Mouse (Mus musculus) midbrain, embryonic 13.5 days (tissue): ENCODE measurements around the gene Selenof. TPM values are rescaled to one million over a fixed set of nuclear protein-coding genes. Genes with fewer than 3 reads are reported as not detected.

Experiments
- ATAC-seq: fragments of 200-750 bp; cut with Nextera tagmentation; 2 replicates; pipeline ENCODE4 v1.8.0; 2017; ENCODE audit warnings: mild to moderate bottlenecking, moderate TSS enrichment, moderate library complexity
- H3K27ac ChIP-seq: fragments of 300-500 bp; sonication (generic); 2 replicates; pipeline ENCODE4 v1.5.1; 2015; ENCODE audit warnings: inconsistent platforms, mild to moderate bottlenecking, moderate library complexity
- H3K27me3 ChIP-seq: fragments of 300-500 bp; sonication (generic); 2 replicates; pipeline ENCODE4 v1.6.1; 2015; ENCODE audit warnings: mild to moderate bottlenecking, inconsistent platforms
- H3K36me3 ChIP-seq: fragments of 300-500 bp; sonication (generic); 2 replicates; pipeline ENCODE4 v1.6.1; 2015; ENCODE audit warnings: mild to moderate bottlenecking, inconsistent platforms
- H3K4me1 ChIP-seq: fragments of 300-500 bp; sonication (generic); replicated peaks from 2 replicates; pipeline ENCODE4 v1.6.1; 2015; ENCODE audit warnings: inconsistent platforms
- H3K4me2 ChIP-seq: fragments of 300-500 bp; sonication (generic); replicated peaks from 2 replicates; pipeline ENCODE4 v1.6.1; 2015; ENCODE audit warnings: moderate library complexity, mild to moderate bottlenecking, inconsistent platforms
- H3K4me3 ChIP-seq: fragments of 300-500 bp; sonication (generic); replicated peaks from 2 replicates; pipeline ENCODE4 v1.5.1; 2015; ENCODE audit warnings: mild to moderate bottlenecking, inconsistent platforms
- H3K9ac ChIP-seq: fragments of 300-500 bp; sonication (generic); replicated peaks from 2 replicates; pipeline ENCODE4 v1.6.1; 2015; ENCODE audit warnings: mild to moderate bottlenecking, inconsistent platforms
- H3K9me3 ChIP-seq: fragments of 300-500 bp; sonication (generic); 2 replicates; pipeline ENCODE4 v1.6.1; 2016; ENCODE audit warnings: mild to moderate bottlenecking, inconsistent platforms
- WGBS: fragments of 180-500 bp; shearing (Covaris S2); methylation state at CpG from one replicate; pipeline ENCODE4 v1.1.7; 2015; 5-methylcytosine and 5-hydroxymethylcytosine counted together
- polyA plus RNA-seq: library from polyadenylated mRNA; unstranded; fragments of >200 nt; fragmentation: Nextera tagmentation; extraction: Ambion mirVana; gene quantifications from 2 replicates; pipeline ENCODE4 v1.2.1, GENCODE M21; 2015

The Selenof gene
- polyA plus RNA-seq, 1 experiment from 2014 or later, result 518 TPM

DNA sequence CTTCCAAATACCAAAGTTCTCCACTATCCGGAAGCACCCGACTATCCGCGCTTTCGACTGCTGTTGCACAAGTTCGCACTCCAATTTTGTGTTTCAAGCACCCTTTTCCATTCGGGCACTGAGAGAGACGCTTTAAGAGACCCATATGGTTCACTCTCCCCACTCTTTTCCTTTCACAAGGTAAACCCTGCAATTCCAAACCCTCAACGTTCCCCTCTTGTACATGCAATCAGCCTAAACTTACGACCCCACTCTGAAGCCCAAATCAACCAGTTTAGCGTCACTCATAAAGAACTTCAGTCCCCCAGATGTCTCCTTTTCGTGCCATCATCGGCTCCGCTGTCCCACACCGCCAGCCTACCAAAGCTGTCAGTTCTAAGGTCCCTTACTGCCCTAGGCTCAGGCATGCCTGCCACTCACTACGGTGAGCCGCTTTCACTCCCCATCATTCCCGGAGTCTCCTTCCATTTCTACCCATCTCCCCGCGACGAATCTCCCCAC lies 1.2 kb upstream of the Selenof start:
- Histone ChIP-seq H3K4me3 (peak overlapping the region; percentile 85), H3K36me3 (no peaks in the 10 kb centered on the region), H3K9me3 (no peaks in the 10 kb centered on the region), H3K9ac (peak overlapping the region; percentile 91), H3K27me3 (no peaks in the 10 kb centered on the region), H3K4me2 (peak overlapping the region; percentile 90), H3K4me1 (peaks cover 36% of the 10 kb centered on the region), H3K27ac (peak overlapping the region; percentile 95)
- no peak for ATAC-seq
- WGBS, result under 1% methylated on average over 21 of the region's 21 CpGs

DNA sequence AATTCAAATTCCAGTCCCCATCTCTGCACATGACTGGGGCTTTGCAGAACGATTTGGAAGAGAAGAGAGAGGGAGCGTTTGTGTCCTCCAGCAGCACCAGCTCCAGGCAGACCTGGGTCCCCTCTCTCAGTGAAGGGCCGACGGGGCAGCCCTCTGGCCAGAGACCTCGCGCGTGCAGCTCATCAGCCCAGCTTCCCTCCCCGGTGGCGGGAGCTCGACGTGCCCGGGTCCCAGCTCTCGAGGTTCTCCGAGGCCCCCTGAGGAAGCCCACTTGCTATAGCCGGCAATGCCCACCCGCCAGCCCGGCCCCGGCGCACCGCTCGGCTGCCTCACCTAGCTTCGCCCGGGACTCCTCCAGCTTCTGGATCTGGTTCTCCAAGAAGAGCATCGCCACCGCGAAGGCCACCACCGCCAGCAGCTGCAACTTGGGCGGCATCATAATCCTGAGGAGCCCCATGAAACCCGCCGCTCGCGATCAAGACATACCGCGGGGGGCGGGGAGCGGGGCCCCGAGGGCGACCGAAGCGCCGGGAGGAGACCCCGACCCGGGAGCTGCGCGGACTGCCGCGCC lies 618 bp upstream of the Selenof start:
- peaks cover 36% of the 10 kb centered on the region for H3K4me1 ChIP-seq

DNA sequence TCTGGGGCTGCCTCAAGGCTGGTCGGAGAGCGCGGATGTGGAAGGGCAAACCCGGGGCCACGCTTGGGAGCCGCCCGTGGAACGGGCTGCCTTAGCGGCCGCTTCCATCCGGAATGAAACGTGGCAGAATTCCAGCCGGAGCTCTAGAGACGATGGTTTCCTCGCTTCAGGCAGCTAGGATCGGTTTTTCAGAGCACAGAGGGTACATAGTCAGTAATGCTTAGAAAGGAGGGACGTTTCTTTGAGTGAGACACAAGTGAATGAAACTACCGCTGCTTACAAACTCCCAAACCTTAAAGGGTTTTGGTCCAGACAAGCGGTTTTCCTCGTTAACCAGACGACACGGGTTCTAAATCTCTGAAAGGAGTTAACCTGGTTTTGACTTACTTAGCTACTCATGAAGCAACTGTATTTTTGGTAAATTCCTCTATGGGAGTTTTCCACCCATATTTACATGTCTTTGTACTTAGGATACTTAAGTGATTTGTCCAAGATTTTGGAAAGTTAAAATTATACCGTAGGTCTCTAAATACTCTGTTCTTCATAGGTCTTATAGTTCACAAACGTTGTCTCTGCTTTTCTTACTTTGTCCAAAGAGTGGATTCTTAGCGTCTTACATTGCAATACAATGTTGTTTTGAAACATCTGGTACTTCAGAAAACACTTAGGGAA lies 848 bp downstream of the Selenof start:
- Histone ChIP-seq H3K4me3 (peak overlapping the region; percentile 66), H3K4me1 (peaks cover 36% of the 10 kb centered on the region), H3K36me3 (0 out of 2 replicates have a peak, but pooled peaks cover 3% of the 10 kb centered on the region), H3K9me3 (no peaks in the 10 kb centered on the region), H3K27me3 (no peaks in the 10 kb centered on the region), H3K4me2 (peak overlapping the region; percentile 59), H3K27ac (peak overlapping the region; percentile 95), H3K9ac (peak overlapping the region; percentile 80)
- no peak for ATAC-seq
- WGBS, result under 1% methylated on average over 25 of the region's 25 CpGs

More for the DNA sequence above, 618 bp upstream of the Selenof start:
- peak; percentile 40; the same call in 1 of the 2 replicates for ATAC-seq
- H3K27ac ChIP-seq, result peak overlapping the region; percentile 95
- H3K27me3 ChIP-seq, result no peaks in the 10 kb centered on the region
- peak overlapping the region; percentile 91 for H3K9ac ChIP-seq
- no peaks in the 10 kb centered on the region for H3K9me3 ChIP-seq
- WGBS, result under 1% methylated on average over 34 of the region's 47 CpGs
- 0 out of 2 replicates have a peak, but pooled peaks cover 3% of the 10 kb centered on the region for H3K36me3 ChIP-seq
- H3K4me2 ChIP-seq, result peak overlapping the region; percentile 90
- peak overlapping the region; percentile 85 for H3K4me3 ChIP-seq

DNA sequence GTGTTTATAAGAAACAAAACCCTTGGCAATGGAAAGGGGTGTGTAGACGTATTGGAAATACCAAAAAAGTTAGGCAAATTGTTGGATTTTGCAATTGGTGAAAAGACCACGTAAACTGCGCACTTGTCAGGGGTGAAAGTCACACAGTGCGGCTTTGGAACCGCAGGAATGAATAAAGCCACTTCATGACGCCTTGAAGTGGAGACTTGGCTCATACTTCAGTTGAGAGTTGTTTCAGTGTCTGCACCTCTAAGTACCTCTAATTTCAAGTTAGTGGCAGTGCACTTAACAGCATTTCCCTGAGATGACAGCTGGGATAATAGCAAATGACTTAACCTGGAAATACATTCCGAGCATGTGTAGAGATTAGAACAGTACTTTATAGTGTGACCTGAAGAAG lies 4.2 kb downstream of the Selenof start:
- Histone ChIP-seq H3K4me1 (peaks cover 14% of the 10 kb centered on the region), H3K27ac (no peak overlapping the region), H3K27me3 (no peaks in the 10 kb centered on the region), H3K4me2 (no peak overlapping the region), H3K4me3 (no peak overlapping the region), H3K9ac (no peak overlapping the region), H3K9me3 (no peaks in the 10 kb centered on the region), H3K36me3 (peaks cover 19% of the 10 kb centered on the region)
- ATAC-seq, result no peak
- 90% methylated on average over 7 of the region's 7 CpGs for WGBS

DNA sequence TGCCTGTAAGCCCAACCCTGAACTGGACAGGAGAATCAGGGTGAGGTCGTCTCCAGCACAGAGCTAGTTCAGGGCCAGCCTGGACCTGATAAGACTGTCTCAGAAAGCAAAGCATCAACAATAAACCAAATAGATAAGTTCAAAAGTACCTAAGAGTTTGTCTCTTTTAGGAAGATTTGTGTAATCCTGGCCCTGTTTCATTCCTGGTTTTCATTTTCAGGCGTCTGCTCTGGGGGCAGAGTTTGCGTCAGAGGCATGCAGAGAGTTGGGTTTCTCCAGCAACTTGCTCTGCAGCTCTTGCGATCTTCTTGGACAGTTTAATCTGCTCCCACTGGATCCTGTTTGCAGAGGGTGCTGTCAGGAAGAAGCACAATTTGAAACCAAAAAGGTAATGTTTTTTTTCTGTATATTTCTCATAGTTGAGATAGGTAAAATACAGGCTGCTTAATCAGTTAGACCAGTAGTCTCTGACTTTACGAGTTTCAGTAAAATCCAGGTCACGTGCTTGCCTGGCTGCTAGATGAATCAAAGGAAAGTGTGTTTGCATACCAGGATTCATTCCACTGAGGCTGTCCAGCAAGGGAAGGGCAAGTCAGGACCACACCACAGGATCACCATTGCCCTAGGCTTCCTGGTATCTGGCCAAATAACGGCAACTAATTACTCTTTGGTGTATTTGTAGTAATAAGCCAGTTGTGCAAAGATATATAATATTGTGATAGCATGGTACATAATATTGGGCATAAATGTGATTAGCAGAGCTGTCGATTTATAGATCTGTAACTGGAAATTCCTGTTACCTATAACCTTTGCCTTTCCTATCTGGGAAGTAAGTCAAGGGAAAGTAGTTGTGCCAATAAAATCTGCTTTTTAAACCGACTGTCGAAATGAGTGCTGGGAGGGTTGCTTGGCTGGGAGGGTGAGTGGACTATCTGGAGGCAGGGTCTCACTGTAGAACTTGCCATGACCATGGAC lies 7.5 kb downstream of the Selenof start:
- WGBS, result 92% methylated on average over 10 of the region's 10 CpGs
- Histone ChIP-seq H3K9me3 (no peaks in the 10 kb centered on the region), H3K27me3 (no peaks in the 10 kb centered on the region), H3K4me3 (no peak overlapping the region), H3K27ac (no peak overlapping the region), H3K4me1 (no peaks in the 10 kb centered on the region; the same call in none of the 2 replicates), H3K9ac (no peak overlapping the region), H3K36me3 (peaks cover 43% of the 10 kb centered on the region), H3K4me2 (no peak overlapping the region)
- ATAC-seq, result no peak

DNA sequence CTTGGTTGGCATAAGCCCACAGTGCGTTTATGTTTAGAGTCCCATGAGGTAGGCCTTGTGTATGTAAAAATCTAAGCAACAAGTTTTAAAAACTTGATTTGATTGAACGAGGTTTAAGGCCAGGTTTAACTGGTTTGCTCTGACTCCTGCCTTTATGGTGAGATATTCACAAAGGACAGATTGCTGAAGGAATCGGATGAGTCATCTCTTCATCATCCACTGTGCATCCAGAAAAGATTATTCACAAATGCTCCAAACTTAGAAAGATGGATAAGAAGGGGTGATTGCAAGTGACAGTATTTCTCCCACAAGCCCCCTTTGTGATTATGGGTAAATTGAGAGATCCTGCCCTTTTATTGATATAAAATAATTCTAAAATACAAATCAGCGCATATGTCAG lies 8.8 kb downstream of the Selenof start:
- H3K36me3 ChIP-seq, result peaks cover 48% of the 10 kb centered on the region
- no peak overlapping the region for H3K9ac ChIP-seq
- H3K27ac ChIP-seq, result no peak overlapping the region
- H3K4me2 ChIP-seq, result no peak overlapping the region
- no peaks in the 10 kb centered on the region for H3K27me3 ChIP-seq
- peaks cover 3% of the 10 kb centered on the region; the same call in 1 of the 2 replicates for H3K4me1 ChIP-seq
- ATAC-seq, result no peak
- H3K4me3 ChIP-seq, result no peak overlapping the region
- no peaks in the 10 kb centered on the region for H3K9me3 ChIP-seq
- 92% methylated on average over 4 of the region's 4 CpGs for WGBS

DNA sequence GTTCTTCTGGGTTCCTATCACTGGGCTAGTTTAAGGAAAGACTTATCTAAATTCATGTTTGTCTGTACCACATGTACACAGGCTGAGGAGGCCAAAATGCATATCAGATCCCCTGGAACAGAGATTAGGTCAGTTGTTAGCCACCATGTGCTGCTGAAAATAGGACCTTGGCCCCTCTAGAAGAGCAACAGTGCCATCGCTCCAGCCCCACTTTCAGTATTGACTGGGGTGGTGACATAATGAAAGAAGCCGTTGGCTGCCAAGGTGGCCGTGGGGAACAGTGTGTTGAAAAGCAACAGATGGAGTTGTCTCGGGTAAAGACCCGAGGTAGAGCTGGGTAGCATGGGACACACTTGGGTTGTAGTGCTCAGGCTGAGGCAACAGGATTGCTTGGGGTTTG lies 9.7 kb downstream of the Selenof start:
- no peaks in the 10 kb centered on the region for H3K27me3 ChIP-seq
- no peak overlapping the region for H3K4me3 ChIP-seq
- peaks cover 45% of the 10 kb centered on the region for H3K36me3 ChIP-seq
- 93% methylated on average over 5 of the region's 5 CpGs for WGBS
- H3K4me2 ChIP-seq, result no peak overlapping the region
- H3K9me3 ChIP-seq, result no peaks in the 10 kb centered on the region
- H3K9ac ChIP-seq, result no peak overlapping the region
- H3K27ac ChIP-seq, result no peak overlapping the region
- ATAC-seq, result no peak
- H3K4me1 ChIP-seq, result peaks cover 3% of the 10 kb centered on the region; the same call in 1 of the 2 replicates

DNA sequence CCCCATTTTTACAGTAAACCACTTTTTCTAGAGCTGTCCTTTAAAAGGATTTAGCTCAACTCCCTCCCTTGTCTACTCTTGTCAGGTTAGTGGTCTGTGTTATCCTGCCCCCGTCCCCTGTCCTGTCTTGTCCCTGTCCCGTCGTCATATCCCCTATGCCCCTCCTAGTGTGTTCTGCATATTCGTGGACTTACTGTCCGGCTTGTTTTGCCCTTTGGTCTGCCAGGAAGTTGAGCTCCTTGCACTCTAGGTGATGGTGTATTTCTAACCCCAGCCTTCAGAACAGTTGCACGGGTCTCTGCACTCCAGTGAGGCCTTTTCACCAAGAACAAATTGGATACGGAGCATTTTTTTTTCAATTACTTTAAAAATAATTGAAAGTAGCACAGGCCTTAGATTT lies 10.2 kb downstream of the Selenof start:
- H3K27me3 ChIP-seq, result no peaks in the 10 kb centered on the region
- H3K36me3 ChIP-seq, result peaks cover 45% of the 10 kb centered on the region
- no peak for ATAC-seq
- peaks cover 3% of the 10 kb centered on the region; the same call in 1 of the 2 replicates for H3K4me1 ChIP-seq
- H3K4me3 ChIP-seq, result no peak overlapping the region
- 93% methylated on average over 7 of the region's 7 CpGs for WGBS
- no peak overlapping the region for H3K4me2 ChIP-seq
- no peaks in the 10 kb centered on the region for H3K9me3 ChIP-seq
- no peak overlapping the region for H3K9ac ChIP-seq
- no peak overlapping the region for H3K27ac ChIP-seq

DNA sequence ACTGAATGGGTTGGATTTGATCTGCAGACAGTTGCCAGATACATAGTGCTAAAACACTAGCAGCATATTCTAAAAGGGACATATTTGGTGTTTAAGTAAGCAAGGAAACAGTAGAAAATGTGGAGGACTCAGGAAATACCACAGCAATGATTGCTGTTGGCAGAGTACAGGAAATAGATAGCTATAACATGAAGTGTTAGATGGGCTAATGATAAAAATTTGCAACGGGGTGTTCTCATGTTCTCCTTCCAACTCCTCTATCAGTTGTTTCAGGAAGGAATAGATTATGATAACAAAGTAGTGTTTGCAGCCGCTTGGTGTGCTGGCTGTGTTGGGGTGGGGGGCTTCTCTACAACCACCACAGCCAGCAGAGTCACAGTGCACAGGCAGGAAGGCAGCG lies 11.7 kb downstream of the Selenof start:
- Histone ChIP-seq H3K36me3 (peaks cover 49% of the 10 kb centered on the region), H3K27ac (no peak overlapping the region), H3K9me3 (no peaks in the 10 kb centered on the region), H3K4me1 (peaks cover 3% of the 10 kb centered on the region; the same call in 1 of the 2 replicates), H3K27me3 (no peaks in the 10 kb centered on the region), H3K4me3 (no peak overlapping the region), H3K9ac (no peak overlapping the region), H3K4me2 (no peak overlapping the region)
- ATAC-seq, result no peak
- WGBS, result 89% methylated on average over 3 of the region's 3 CpGs

DNA sequence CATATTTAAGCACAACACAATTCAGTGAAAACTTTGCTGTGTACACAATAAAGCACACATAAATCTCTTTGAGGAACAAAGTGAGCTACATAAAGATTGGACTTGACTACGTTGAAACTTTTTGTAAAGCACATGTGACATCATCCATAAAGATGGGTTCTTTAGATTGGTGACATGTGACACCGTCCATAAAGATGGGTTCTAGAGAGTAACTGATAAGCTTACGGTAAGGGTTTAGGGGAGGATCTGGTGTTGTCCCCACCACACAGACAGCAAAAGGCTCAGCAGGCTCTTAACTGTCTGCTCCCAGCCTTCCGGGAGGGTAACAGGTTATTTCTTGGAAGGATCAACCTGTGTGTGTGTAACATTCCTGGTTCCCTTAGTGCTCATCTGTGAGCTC lies 12.2 kb downstream of the Selenof start:
- H3K36me3 ChIP-seq, result peaks cover 53% of the 10 kb centered on the region
- no peak overlapping the region for H3K27ac ChIP-seq
- no peak overlapping the region for H3K9ac ChIP-seq
- no peak for ATAC-seq
- no peak overlapping the region for H3K4me3 ChIP-seq
- H3K9me3 ChIP-seq, result no peaks in the 10 kb centered on the region
- no peak overlapping the region for H3K4me2 ChIP-seq
- H3K27me3 ChIP-seq, result no peaks in the 10 kb centered on the region
- WGBS, result 96% methylated on average over 4 of the region's 4 CpGs
- peaks cover 3% of the 10 kb centered on the region; the same call in 1 of the 2 replicates for H3K4me1 ChIP-seq

DNA sequence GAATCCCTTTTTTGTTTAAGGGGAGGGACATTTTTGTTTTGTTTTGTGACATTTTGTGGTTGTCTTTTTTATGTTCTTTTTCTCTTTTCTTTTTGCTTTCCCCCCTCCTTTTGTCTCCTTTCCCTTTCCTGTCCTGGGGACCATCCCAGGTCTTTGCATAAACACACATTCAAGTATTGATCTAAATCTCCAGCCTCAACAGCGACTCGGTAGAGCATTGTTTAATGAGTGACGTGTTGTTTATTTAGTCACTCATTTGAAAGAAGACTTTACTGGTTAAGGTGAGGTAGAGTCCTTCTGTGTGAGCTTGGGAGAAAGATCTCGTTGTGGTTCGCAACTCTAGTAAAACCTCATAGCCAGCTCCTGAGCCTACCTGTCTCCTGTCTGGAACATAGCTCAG lies 13.7 kb downstream of the Selenof start:
- Histone ChIP-seq H3K27me3 (no peaks in the 10 kb centered on the region), H3K4me1 (peaks cover 3% of the 10 kb centered on the region; the same call in 1 of the 2 replicates), H3K4me2 (no peak overlapping the region), H3K9ac (no peak overlapping the region), H3K4me3 (no peak overlapping the region), H3K9me3 (no peaks in the 10 kb centered on the region), H3K27ac (no peak overlapping the region), H3K36me3 (peaks cover 49% of the 10 kb centered on the region)
- WGBS, result 68% methylated on average over 5 of the region's 5 CpGs
- ATAC-seq, result no peak
